Mouse (Mus musculus) fibroblast of lung, adult 2 months (primary cell): ENCODE measurements around the gene Fyb2.

Source experiments
- DNase-seq: peaks from one replicate; pipeline ENCODE4 v3.0.0-alpha.2; 2011; ENCODE audit warnings: low read depth

Fyb2 gene

DNA sequence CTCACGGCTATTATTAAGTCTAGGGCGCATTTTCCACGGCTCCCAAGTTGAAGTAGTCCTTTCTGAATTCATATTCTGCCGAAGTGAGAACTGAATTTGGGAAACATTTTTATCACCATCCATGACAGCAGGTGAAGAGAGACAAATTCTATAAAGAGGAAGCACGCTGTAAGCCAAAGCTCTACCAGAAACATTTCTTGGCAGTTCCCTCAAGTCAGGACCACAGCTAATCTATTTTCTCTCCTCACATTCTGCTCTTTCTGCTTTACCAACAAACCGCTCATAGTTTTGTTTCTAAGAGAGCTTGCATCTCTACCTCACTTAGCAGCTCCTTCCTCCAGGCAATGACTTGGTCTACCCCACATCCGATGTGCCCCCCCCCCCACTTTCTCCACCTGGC lies 100.5 kb downstream of the Fyb2 start:
- DNase-seq = no peak

DNA sequence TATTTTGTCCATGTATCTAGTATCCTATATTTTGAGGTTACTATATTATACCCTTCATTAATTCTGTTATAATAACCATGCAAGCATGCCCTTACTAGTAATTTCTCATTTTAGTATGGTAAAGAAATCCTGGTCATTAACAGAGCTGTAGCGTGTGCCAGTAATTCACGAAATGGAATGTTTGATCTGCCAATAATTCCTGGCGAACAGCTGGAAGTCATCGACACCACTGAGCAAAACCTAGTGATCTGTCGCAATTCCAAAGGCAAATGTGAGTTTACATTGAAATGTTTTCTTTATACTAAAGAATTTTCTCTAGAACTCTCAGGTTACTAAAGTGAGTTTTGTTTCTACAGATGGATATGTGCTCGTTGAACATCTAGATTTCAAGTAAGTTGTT lies 102.2 kb downstream of the Fyb2 start:
- no peak for DNase-seq

DNA sequence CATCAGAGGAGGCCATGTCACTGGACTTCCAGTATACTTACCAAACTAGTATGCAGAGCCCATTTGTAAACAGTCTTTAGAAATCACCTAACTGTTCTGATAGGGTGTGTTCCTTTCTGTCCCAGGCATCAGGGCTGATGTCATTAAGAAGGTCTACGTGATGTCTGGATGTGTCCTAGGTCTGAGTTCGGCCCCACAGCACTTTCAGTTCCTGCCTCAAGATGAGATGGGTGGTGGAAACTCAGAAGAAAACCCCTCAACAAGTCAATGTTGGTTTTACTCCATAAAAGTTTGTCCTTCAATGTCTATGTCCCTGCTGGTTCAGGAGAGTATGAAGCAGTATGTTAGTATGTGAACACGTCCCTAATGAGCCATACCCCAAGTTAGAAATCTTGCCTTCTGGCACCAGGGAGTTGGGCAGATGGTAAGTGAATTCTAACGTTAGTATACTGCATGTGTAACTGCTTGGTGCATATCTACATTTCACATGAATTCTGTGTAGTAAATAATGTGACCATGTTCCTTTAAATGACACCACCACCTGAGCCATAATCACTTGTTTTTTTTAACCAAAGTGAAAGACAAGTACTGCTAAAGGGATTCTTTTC lies 102.9 kb downstream of the Fyb2 start:
- no peak for DNase-seq

DNA sequence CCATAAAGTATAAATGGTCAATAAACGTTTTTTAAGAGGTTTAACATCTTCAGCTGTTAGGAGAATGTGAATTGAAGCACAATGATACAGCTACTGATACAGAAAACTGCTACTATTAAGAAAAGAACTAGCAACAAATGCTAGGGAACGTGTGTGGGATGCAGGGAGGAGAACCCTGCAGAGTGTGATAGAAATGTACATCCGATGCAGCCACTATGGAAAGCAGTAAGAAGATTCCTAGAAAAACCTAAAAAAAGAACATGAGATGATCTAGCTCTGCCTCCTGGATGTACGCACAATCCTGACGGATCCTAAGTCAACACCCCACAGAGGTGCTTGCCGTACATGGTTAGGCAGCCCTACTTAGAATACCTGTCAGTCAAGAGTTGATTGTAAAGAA lies 114.0 kb downstream of the Fyb2 start:
- DNase-seq = no peak

DNA sequence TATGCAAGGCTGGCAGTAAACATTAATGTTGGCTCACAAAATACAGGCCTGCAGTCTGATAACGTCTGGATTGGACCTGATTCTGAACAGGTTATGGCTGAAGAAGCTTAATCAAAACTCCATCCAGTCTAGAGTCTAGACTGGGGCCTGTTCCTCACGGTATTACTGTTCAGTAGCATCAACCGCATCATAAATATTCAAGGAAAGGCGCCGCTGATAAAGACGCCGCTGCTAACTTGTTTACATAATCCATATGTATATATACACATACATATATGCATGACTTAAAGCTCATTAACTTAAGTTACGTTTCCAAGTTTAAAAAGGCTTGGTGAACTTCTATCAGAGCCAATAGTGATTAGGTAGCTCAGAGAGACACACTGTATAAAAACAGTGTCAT lies 117.8 kb downstream of the Fyb2 start:
- no peak for DNase-seq

DNA sequence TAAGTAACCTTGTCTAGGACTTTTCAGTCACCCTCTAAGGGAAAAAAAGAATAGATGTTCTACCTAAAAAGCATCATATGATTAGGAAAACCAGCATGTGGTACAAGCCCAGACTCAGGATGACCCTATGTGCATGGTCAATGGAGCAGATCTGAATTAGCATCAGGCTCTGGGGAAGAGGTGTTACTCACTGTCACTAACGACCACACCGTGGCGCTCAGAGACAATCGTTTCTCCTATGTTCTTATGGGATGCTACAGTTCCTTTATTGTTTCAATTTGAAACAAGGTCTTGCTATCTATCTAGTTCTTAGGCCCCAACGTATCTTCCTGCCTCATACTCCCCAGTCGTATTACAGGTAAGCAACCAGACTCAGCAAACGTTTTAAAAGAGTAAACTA lies 119.9 kb downstream of the Fyb2 start:
- DNase-seq = no peak

DNA sequence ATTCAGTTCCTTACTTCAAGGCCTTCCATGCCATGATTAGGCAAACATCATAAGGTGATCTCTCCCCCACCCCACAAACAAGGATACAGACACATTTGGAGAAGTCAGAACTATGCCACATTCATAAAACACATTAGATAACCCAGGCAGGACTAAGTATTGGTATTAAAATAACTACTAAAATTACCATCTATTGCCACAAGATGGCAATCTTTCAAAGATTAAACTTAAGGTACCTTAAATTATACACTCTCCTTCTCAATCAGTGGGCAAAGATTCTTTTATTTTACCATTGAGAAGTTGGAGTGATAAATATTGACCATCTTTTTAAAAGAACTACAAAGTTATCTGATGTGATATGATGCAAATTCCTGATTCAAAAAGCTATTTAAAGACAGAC lies 121.0 kb downstream of the Fyb2 start:
- DNase-seq = no peak

DNA sequence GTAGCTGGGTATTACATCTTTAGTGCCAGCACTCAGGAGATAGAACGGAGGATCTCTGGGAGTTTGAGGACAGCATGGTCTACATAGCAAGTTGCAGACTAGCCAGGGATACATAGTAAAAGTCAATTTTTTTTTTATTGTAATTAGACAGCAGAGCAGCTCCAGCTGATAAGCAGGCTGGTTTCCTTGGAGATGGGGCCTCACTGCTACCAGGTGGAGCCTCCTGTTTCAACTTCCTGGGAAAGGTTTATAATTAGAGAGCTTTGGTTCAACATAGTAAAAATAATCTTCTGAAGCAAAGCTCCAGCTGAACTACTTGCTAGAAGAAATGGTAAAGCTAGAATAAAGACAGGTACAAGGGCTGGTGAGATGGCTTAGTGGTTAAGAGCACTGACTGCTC lies 136.8 kb downstream of the Fyb2 start:
- DNase-seq = no peak

DNA sequence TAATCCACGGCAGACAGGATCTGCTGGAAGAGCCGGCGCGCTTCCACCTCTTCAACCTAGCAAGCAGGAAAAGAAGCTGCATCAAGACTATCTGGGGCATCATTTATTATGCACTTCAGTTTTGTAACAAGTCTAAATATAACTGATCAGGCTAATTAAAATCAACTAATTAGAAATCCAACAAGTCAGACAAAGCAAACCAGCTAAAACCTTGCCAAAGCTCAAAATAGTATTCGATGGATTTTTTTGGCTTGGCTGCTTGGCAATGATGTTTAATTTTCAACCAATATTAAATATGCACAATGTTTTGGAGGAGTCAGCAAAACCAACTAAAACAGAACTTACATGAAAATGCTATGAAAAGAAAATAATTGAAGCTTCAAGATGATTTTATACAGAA lies 138.0 kb downstream of the Fyb2 start:
- no peak for DNase-seq
